Mouse (Mus musculus) ES-E14 (cell line): ENCODE measurements around the gene Cep131. TPM values are rescaled to one million over a fixed set of nuclear protein-coding genes. Genes with fewer than 3 reads are reported as not detected.

Experiments
- DNase-seq: peaks from one replicate; pipeline ENCODE4 v3.0.0-alpha.2; 2013; ENCODE audit warnings: low read depth, low spot score
- H3K27ac ChIP-seq: 2 replicates; pipeline ENCODE4 v1.5.1; 2012; ENCODE audit warnings: low read depth, mild to moderate bottlenecking, low read length, moderate library complexity, mixed read lengths; ENCODE audit not compliant: poor library complexity, insufficient read depth, severe bottlenecking
- H3K36me3 ChIP-seq: 2 replicates; pipeline ENCODE4 v1.6.1; 2012; ENCODE audit warnings: mild to moderate bottlenecking, low read length, moderate library complexity, mixed read lengths; ENCODE audit not compliant: control insufficient read depth, poor library complexity, insufficient read depth, severe bottlenecking
- H3K4me1 ChIP-seq, 2 experiments: fragments of 150-350 bp in 1 of 2; sonication (generic) in 1 of 2; 2 replicates each; pipeline ENCODE4 v1.6.1; 2012; ENCODE audit warnings: low read length in 2 of 2, mild to moderate bottlenecking in 1 of 2, mixed read lengths in 1 of 2; ENCODE audit not compliant: control insufficient read depth in 2 of 2, insufficient read depth in 2 of 2, poor library complexity in 1 of 2
- H3K4me3 ChIP-seq, 2 experiments: fragments of 150-350 bp in 1 of 2; sonication (generic) in 1 of 2; 2 replicates each; pipeline ENCODE4 v1.5.1; 2012; ENCODE audit warnings: low read length in 2 of 2, low read depth in 1 of 2, mild to moderate bottlenecking in 1 of 2, mixed read lengths in 1 of 2; ENCODE audit not compliant: insufficient read depth in 1 of 2, poor library complexity in 1 of 2, severe bottlenecking in 1 of 2
- H3K9ac ChIP-seq: 2 replicates; pipeline ENCODE4 v1.6.1; 2012; ENCODE audit warnings: low read depth, mild to moderate bottlenecking, low read length, mixed read lengths; ENCODE audit not compliant: poor library complexity, insufficient read depth, severe bottlenecking
- H3K9me3 ChIP-seq: fragments of 150-350 bp; sonication (generic); 2 replicates; pipeline ENCODE4 v1.6.1; 2012; ENCODE audit warnings: low read depth, mild to moderate bottlenecking, low read length; ENCODE audit not compliant: control insufficient read depth, insufficient read depth
- CHD2 ChIP-seq: IDR thresholded peaks from 2 replicates; pipeline ENCODE4 v1.6.1; 2014; ENCODE audit warnings: mild to moderate bottlenecking, low read depth, low read length, inconsistent platforms
- HCFC1 ChIP-seq: IDR thresholded peaks from 2 replicates; pipeline ENCODE4 v1.6.1; 2012; ENCODE audit warnings: low read length, inconsistent platforms, borderline replicate concordance; ENCODE audit not compliant: insufficient read depth
- MAFK ChIP-seq: IDR thresholded peaks from 2 replicates; pipeline ENCODE4 v1.6.1; 2014; ENCODE audit warnings: mild to moderate bottlenecking, low read depth, low read length, inconsistent platforms; ENCODE audit not compliant: insufficient read depth
- ZC3H11A ChIP-seq: IDR thresholded peaks from 2 replicates; pipeline ENCODE4 v1.6.1; 2012; ENCODE audit warnings: low read depth, mild to moderate bottlenecking, inconsistent platforms, low read length, borderline replicate concordance
- ZNF384 ChIP-seq: IDR thresholded peaks from 2 replicates; pipeline ENCODE4 v1.6.1; 2012; ENCODE audit warnings: low read depth, low read length, inconsistent platforms
- in situ Hi-C, 2 experiments: fragments of 600-800 bp; cut with MboI; formaldehyde crosslinking; loops; one replicate each; pipeline ENCODE4 v1.15.1; 2025; ENCODE audit warnings: low sequenced_read_pairs in 2 of 2, inconsistent platforms in 1 of 2; ENCODE audit not compliant: unreplicated experiment in 2 of 2
- total RNA-seq: library from RNA; depleted of rRNA; stranded (reverse); fragments of 300-350 nt; gene quantifications from 2 replicates; pipeline ENCODE4 v1.2.3, GENCODE M21; 2012

Cep131 gene
- total RNA-seq, 1 experiment: 24.0 TPM

- peaks cover 0 to 18% of the 10 kb centered on the region in 2 experiments; a peak in 2 of 4 replicates for H3K4me1 ChIP-seq
- TF ChIP-seq ZNF384: no peak
- no peak for TF ChIP-seq CHD2
- TF ChIP-seq MAFK: no peak
- no peak for TF ChIP-seq ZC3H11A
- no peak for TF ChIP-seq HCFC1
- H3K27ac ChIP-seq: no peak overlapping the region
- no peaks in the 10 kb centered on the region for H3K9me3 ChIP-seq
- no peak overlapping the region for H3K4me3 ChIP-seq
- H3K9ac ChIP-seq: no peak overlapping the region
- peaks cover 20% of the 10 kb centered on the region for H3K36me3 ChIP-seq
- in situ Hi-C loops: no loop called here
- DNase-seq: no peak
Observed at GRCm38 (mm10) chr11:120107026-120107425, 20.4 kb upstream of the Cep131 start.

- H3K9ac ChIP-seq: no peak overlapping the region
- H3K4me3 ChIP-seq: no peak overlapping the region
- TF ChIP-seq HCFC1: no peak
- TF ChIP-seq ZC3H11A: no peak
- TF ChIP-seq CHD2: no peak
- TF ChIP-seq MAFK: no peak
- TF ChIP-seq ZNF384: no peak
- H3K36me3 ChIP-seq: peaks cover 18% of the 10 kb centered on the region
- no peaks in the 10 kb centered on the region for H3K9me3 ChIP-seq
- peaks cover 0 to 11% of the 10 kb centered on the region in 2 experiments; a peak in 1 of 4 replicates for H3K4me1 ChIP-seq
- H3K27ac ChIP-seq: no peak overlapping the region
- in situ Hi-C loops: no loop called here
- no peak for DNase-seq
Observed at GRCm38 (mm10) chr11:120103431-120103997, 16.9 kb upstream of the Cep131 start.

DNA sequence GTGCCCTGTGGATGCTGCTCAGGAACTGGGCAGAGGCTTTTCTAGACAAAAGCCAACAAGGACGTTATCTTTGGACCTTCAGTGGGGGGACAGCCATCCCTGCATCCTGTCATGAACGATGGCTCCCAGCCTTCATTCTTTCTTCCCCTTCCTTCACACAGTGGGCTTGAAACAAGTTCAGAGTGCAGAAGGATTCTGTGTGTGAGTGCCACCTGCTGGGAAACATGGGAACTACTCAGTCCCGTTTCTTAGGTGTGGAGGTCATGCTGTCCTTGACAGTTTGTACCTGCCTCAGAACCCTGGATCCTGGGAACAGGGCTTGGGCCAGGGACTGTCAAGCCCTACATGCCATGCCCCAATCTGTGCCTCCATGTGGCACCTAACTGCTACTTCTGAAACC is 14.4 kb upstream of the Cep131 start:
- no peak overlapping the region for H3K4me3 ChIP-seq
- TF ChIP-seq ZC3H11A: peak; percentile 42; the same call in 1 of the 2 replicates
- no peak for TF ChIP-seq ZNF384
- H3K9me3 ChIP-seq: no peaks in the 10 kb centered on the region
- H3K4me1 ChIP-seq: peaks cover 3 to 11% of the 10 kb centered on the region in 2 experiments; a peak in 2 of 4 replicates
- peak; percentile 85 for DNase-seq
- in situ Hi-C loops: no loop called here
- H3K36me3 ChIP-seq: peaks cover 13% of the 10 kb centered on the region
- H3K27ac ChIP-seq: no peak overlapping the region
- no peak overlapping the region for H3K9ac ChIP-seq

DNA sequence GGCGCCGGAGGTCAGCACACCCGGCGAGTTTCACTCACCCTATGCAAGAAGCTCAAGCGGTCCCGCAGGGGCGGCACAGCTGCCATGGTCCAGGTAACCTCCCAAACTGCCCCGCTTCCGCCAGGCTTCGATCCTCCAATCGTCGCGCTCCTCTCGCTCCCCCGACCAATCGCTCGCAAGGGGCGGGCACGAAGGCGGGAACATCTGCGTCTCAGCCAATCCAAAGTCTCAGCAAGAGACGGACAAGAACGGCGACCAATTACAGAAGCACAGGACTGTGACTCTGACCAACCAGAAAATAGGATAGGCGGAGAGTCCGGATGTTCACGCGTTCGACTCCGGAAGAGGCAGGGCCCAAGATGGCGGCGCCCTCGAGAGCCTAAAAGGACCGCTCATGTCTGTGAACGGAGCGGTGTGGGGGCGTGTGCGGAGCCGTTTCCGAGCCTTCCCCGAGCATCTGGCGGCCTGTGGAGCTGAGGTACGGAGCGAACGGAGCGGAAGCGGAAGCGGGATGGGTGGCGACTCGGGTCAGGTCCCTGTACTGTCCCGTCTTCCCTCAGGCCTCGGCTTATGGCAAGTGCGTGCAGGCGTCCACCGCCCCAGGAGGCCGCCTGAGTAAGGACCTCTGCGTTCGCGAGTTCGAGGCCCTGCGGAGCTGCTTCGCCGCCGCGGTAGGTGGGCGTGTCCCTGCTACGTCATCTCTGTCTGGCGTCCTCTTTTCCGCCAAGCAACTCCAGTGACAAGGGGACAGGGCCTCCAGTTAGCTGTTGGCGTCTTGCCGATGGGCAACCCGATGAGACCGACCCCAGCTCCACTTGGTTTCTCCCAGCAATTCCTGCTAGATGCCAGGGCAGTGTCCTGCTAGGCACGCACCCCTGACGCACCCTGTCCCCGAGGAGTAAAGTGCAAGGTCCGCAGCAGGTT is 12.2 kb upstream of the Cep131 start, which contains the start of the genes Tepsin and Ndufaf8:
Gene Tepsin (minus strand): TSS at position 144 of the 924 bp plus-strand sequence.
Gene Ndufaf8 (plus strand): TSS at position 341 of the 924 bp plus-strand sequence.
- H3K4me3 ChIP-seq: peak within 1 kb of the TSS; percentile 96 to 97

More for the DNA sequence above, 12.2 kb upstream of the Cep131 start, which contains the start of the genes Tepsin and Ndufaf8:
- in situ Hi-C loops: no loop called here
- Histone ChIP-seq H3K36me3 (peaks cover 14% of the 10 kb centered on the region; the same call in 1 of the 2 replicates), H3K9me3 (no peaks in the 10 kb centered on the region), H3K4me1 (peaks cover 3 to 9% of the 10 kb centered on the region in 2 experiments; a peak in 2 of 4 replicates), H3K9ac (peak within 1 kb of the TSS; percentile 97), H3K27ac (peak within 1 kb of the TSS; percentile 82)
- TF ChIP-seq CHD2 (peak; percentile 99), ZC3H11A (no peak), HCFC1 (peak; percentile 62; the same call in 1 of the 2 replicates)
- DNase-seq: peak; percentile 97
